Mouse (Mus musculus) layer of hippocampus, postnatal 36 days (tissue): ENCODE measurements at regions not wholly inside any gene's neighbourhood (a gene's known extent, or its start where the extent isn't known, plus 50 kb on each side); places are given as distances from the start of the nearest gene placed in this dataset.
A peak's percentile ranks its signal among the peaks of the same experiment; 100 is the strongest.

Source experiments
- DNase-seq, 2 experiments: peaks; one replicate each; pipeline ENCODE4 v3.0.0; 2022

DNA sequence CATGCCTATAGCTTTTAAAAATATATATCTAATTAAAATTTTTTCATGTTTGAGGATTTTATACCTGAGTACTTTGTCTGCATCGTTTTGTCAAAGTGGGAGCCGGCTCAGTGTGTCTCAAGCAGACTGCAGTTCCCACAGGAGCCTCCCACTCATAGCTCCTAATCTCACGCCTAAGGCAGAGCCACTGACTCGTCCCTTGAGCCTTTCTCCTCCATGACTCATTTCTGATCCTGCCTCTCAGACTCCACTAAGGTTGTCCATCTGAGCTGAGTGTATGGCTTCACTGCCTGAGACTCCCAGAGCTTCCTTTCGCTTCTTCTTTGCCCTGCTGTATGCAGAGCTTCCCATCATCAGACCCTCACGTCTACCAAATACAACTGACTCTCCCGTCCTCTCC lies 98.8 kb downstream of the Efnb2 start:
- DNase-seq = no peak

DNA sequence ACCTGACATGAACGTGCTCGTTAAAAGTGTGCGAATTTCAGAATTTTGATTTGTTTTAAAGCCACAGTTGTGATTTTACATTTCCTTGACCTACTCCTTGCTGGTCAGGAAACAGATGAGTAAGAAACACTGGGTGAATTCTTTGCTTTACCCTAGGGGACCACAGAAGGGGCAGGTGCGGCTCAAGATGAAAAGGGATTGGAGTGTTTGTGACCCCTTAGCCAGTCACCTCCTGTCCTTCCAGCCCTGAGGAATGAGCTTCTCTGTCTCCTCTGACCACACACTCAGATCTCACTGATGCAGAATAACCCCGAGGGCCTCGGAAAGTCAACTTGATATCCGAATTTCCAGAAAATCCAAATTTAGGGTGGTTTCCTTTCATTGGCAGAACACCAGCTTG lies 103.0 kb downstream of the Efnb2 start:
- DNase-seq = no peak

DNA sequence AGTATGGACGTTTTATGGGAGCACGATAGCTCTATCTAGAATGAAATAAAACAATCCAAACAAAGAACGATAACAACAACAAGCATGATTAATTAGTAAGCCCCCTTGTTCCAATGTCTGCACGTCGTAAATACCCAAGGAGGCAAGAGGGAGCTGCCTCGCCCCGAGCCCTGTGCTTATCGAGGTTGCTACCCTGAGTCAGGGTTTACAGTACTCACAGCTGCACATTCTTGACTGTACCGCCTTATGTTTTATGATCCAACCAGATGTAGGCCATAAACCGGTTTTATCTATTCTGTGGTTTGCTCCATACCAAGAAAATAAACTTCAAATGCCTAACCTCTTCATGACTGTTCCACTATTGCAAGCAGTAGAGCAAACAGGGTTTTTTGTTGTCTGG lies 104.9 kb downstream of the Efnb2 start:
- no peak for DNase-seq

DNA sequence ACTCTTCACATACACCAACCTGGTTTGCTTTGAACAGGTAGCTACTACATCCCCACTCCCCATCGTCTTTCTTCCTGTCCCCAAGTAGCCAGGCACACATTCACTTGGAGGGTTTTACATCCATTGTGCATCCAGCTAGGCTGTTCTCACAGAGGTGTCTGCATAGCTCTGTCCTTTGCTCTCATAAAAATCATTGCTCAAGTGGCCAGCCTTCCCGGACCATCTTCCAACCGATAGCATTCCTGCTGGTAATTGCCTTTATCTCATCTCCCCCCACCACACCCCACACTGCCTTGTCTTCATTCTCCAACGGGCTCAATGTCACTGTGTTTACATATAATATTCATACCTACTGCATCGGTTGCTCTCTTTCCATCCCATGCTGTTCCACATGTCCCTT lies 106.4 kb downstream of the Efnb2 start:
- no peak for DNase-seq

DNA sequence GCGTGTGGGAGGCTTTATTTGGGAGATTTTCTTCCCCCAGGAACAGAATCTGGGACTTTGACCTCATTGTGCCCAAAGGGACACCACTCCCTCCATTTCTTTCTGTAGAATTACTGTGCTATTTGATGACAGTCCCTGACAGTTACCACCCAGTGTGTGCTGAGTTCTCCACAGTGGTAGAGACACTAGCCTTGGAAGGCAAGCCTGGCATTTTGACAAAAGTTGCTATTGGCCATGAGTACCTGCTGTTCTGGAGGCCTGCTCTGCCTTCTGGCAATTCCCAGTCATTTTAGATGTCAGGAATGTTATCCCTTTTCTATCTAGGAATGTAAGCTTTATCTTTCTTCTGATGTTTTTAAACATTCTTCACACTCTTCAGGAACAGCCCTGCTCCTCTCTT lies 108.3 kb downstream of the Efnb2 start:
- DNase-seq = no peak

DNA sequence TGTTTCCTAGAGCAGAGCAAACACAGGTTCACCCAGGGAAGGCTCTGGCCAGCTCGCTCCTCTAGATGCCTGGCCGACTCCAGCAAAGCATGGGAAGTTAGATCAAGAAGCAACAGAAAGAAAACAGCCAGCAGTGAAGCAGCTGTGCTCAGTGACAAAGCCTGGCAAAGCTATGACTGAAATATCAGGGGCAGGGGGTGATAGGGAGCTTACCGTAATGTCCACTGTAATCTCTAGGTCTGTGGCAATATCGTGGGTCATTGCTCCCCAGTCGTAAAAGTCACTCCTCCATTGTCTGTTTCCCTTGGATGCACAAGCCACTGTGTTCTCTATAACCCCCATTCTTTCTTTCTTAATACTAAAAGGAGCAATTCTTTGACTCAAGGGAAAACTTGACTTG lies 124.4 kb downstream of the Efnb2 start:
- DNase-seq = no peak

DNA sequence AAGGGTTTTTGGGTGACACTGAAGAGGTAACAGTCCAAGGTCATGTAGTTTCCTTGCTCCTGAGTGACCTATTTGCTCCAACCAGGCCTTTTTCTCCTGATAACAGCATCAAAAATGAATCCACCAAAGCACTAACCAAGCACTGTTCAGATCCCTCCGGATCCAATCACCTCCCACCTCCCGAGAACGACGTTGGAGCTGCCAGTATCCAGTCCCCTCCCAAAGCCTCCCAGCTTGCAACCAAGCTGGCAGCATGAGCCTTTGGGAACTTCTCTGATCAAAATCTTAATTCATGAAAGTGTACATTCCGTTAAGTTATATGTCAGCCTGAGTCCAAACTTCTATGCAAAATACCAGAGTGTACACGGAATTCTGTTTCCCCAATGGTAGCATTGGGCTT lies 126.3 kb downstream of the Efnb2 start:
- no peak for DNase-seq

DNA sequence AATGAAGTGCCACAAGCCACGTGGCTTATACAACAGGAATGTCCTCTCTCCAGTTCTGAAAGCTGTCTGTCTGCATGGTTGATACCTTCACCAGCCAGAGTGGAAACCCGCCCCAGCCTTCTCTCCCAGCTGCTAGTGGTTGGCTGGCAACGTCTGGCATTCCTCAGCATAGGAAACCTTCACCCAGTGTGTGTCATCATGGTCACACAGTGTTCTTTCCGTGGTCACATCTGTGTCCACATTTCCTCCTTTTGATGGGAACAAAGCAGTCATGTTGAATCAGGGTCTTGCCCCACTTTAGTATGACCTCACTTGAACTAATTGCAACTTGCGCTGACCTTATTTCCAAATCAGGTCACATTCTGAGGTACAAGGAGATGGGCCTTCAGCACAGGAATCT lies 128.1 kb downstream of the Efnb2 start:
- no peak for DNase-seq

DNA sequence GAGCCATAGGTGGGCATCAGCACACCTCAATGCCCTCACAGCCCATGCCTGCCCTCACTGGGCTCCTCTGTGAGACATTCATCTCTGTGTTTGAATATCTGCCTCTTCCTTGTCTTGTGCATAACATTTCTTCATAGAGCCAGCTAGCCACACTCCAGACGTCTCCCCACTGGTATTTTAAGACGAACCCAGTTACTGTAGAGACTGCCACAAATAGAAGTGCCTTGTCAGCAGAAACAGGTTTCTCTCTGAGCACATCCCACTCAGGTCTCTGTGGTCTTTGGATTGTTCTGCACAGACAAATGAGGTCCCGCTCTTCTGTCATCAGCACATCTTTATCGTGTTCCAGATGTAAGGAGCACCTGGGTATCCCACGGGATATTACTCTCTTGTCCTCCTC lies 130.5 kb downstream of the Efnb2 start:
- DNase-seq = no peak

DNA sequence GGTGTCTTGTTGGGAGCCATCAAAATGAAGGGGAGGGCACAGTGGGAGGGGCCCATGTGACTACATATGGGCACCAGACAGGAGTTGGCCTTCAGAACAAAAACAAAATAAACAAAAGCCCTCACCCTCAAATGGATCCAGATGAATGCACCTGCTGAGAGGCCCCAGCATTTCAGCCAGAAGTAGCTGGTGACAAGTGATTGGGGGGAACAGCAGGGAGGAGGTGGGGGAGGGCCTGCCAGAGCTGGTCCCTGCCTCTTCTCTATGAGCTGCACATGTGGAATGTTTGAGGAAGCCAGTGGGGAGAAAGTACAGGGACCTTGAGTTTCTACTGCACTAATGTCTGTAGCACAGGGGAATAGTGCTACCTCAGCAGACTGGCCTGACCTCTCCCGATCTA lies 139.5 kb downstream of the Efnb2 start:
- no peak for DNase-seq

DNA sequence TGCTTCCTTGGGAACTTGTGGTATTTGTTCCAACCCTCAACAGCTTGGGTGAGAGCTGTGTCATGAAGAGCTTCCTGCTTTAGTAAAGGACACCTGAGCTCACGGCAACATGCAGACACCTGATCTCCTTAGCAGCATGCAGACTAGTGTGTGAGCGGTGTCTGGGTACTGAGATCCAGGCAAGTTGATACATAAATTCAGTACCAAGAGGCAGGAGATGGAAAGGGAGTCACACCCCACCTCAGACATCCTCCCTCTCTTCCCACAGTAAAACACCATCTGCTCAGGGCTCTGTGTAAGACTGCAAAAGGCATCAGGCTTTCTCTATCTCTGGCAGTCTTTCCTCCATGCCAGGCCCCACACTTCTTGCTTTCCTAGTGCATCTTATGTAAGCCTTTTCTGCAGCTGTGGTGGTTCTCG lies 141.3 kb downstream of the Efnb2 start:
- peak; percentile 13 to 16 for DNase-seq

DNA sequence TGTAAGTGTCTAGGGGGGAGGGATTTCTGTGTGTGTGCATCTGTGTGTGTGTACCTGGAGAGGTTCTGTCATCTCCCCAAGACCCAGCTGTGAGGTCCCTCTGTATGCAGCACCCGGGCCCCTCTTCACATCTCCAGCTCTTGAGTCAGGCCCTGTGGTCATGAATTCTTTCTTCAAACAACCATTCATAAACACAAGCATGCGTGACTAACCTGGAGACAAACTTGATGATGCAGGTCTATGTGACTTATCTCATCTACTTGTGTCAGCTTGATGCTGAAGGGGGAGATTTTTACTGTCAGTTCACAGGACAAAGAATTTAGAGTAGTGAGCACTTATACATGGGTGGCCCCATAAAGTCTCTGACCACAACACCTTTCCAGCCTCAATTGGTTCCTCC lies 143.4 kb downstream of the Efnb2 start:
- no peak for DNase-seq

DNA sequence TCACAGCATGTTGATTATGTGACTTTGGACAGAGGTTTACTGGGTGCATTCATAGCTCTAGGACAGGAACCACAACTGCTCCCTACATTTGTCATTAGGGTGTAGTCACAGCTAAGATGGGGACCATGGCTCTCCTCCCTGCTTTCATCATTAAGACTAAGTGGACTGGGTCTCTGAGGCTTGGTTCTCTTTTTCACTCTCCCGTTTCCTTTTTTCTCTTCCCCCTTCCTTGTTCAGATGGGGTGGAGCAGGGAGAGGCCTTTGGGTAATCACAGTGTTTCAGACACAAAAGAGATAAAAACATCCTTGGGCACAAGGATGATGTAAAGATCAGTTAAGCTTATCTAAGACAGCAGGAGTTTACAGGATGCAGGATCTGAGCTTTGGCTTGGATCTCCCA lies 144.8 kb downstream of the Efnb2 start:
- no peak for DNase-seq

DNA sequence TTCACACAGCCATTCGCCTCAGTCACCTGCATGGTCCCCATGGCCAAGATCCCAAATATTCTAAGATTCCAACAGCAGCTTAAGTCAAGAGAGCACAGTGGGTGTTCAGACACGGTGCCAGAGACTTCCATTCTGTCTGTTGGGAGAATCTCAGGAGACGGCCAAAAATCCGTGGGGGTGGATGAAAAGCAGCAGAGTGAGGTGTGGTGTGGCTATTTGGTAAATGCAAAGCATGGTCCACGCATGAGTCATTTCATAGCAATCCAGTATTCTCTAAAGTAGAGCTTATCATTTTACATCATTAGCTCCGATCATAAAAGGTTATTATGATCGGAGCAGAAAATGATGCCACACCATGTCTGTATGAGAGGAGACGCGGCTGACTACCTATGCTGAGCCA lies 161.1 kb downstream of the Efnb2 start:
- no peak for DNase-seq

DNA sequence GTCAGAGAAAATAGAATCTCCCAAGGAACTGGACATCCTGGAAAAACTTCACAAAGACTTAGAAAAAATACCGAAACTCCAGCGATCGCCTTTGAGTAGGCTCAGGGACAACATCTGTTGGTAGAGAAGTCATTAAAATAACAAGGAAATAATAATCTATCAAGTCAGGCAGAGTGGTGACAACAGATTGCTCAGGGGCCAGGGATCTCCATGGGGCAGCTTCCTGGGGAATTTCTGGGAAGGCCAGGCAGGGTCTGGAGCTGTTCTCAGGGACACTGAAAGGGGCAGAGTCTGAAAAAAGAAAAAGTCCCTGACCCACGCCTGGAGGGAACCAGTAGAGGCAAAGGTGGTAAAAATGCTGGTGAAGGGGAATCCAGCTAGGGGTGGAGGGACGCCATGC lies 162.3 kb downstream of the Efnb2 start:
- DNase-seq = no peak

DNA sequence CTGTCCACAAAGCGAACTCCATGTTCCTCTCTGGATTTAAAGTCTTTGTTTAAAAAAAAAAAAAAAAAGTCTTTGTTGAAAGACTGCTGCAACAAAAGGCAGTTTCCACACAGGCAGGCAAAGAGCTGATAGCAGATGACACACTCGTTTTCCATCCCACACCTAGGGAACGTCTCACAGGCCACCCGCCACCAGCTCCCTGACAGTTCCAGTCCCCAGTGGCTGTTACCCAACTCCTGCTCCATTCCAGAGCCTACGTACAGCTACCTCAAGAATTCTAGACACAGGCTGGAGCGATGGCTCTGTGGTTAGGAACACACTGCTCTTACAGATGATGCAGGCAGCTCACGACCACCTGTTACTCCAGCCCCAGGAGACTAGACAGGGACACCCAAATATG lies 165.6 kb downstream of the Efnb2 start:
- DNase-seq = peak in 1 of 2 experiments; percentile 12

DNA sequence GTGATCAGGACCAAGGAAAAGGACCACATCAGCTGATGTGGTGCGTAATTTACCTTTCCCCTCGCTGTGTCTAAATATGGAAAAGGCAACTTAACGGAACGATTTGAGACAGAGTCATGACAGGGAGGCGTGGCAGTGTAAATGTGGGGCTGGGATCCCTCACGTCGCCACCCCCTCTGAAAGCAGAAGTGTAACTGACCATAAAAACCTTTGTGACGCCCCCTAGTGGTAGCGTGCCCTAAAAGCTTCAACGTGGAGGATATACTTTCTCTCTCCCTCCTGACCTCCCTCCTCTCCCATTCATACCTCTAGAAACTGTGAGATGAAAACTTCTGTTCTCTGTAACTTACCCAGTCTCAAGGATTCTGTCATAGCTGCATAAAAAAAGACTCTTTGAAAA lies 166.8 kb downstream of the Efnb2 start:
- DNase-seq = no peak

DNA sequence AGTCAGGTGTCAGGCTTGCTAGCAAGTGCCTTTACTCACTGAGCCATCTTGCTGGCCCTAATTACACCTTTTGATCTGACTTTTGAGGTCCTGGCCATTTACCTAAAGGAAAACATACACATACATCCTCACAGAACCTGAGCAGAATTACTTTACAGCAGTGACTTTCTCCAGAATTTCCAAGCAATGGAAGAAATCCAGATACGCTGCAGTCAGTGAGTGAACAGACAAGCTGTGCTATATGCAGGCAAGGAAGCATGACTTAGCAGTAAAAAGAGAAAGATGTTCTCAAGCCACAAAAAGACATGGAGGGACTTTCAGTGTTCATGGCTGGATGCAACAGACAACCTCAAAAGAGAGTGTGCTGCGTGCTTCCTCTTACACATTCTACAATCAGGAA lies 169.1 kb downstream of the Efnb2 start:
- no peak for DNase-seq

DNA sequence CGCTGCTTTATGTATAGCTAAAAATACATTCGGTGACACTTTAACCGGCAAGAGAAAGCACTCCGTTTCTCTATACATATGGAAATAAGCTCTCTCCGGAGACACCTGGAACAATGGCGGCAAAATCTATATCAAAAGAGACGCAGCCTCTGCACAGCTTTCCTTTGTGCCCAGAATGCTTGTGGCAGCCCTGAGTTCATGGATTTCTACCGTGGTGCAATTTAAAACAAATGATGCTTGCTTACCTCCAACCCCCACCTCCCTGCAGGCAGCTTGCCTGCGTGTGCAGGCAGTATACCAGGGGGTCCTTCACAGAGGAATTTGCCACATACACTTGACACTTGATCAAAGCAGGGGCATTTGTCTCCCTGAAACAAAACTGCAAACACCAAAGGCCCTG lies 171.3 kb downstream of the Efnb2 start:
- no peak for DNase-seq

DNA sequence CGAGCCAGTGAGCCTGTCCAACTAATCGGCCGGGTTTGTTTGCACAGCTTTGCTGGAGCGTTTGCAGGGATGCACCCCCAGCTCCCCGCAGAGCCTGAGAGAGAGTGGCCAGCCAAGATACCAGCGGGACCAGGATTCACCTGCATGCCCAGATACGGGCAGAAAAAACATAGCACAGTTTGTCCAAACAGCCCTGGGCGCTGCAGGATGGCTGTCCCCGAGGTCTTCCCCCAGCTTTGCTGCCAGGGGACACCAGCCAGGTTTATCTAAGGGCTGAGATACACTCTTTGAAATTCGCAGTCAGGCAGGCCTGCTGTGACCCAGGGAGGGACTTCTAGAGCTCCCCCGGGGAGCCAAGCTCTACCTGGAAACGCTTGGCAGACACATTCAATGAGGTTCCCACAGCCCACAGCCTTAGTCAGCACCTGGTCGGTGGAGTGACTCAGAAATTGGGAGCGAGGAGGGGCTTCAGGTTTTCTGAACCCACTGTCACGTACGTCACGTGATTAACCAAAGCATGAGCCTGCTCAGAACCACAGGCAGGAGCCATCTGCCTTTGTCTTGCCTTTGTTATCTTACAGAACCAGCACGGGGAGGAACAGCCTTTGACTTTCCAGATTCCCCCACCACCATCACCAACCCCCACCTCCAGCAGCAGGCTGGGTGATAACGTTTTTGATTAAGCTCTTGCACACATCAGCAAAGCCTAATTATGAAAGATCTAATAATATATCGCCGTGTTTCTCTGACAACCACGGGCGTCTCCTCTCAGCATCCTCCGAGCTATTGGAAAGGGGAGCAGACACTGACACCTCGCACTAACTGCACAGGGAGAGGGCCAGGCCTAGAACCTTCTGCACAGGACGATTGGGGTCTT lies 172.1 kb downstream of the Efnb2 start:
- DNase-seq = peak; percentile 28

DNA sequence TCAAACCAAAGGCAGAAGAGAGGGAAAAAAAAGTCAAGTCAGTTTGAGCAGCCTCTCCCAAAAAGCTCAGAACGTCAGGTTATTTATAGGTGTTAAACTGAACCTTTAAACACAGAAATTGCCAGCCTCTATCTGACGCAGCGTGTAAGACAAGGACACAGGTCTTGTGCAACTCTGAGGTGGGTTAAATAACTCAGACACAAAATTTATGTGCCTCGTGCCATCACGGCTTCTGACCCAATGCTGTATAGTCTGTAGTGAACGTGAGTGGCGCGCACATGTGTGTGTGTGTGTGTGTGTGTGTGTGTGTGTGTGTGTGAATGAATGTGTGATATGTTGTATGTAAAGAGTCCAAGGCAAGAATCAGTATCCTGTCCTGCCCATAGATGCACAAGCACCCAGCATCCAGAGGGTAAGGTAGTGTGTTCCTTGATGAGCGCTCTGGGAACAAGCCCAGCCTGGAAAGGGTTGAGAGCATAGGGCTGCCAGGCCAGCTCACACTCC lies 172.8 kb downstream of the Efnb2 start:
- no peak for DNase-seq

DNA sequence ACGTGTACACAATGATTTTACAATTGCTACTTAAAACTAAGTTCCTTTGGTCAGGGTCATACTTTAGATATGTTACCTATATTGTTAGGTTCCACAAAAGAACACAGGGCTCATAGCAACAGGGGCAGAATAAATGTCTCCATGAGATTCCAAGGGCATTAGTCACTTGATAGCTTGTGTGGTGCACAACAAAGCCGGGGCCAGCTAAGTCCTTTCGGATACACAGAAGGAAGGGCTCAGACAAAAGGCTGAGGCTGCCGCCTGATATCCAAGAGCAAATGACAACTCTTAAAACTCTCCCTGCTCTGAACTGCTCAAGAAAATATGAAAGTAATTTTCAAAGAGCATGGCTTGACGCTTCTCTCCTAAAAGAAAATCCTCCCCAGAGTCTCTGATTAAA lies 173.3 kb downstream of the Efnb2 start:
- no peak for DNase-seq

DNA sequence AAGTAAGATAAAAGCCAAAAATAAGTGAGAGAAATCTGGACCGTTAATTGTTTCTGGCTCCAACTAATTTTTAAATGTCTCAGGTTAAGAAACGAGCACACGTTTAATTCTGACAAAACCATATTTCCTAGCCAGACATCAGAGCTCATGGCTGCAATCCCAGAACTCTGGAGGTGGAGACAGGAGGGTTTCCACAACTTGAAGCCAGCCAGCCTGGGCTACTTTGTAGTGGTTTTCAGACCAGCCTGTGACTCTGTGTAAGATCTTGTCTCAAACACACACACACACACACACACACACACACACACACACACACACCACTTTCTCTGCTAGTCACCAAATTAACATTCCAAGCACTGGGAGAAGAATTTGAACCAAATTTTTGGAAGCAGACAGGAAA lies 174.2 kb downstream of the Efnb2 start:
- peak; percentile 27 to 41 for DNase-seq

DNA sequence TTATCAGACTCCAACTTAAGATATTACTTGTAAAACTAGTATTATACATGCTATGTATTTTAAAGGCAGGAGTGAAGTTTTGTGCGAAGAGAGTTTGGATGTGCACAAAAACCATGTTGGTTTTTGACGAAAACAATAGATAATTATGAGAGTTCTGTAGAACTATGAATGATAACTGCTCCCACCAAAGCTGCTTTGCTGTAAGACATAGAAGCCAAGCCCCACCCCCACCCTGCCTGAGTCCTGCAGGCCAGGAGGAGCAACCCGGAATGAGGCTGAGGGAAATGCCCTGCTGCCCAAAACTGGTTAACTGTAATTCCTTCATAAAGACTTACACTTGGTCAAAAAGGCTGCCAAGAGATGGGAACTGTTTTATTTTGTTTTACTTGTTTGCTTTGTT lies 175.8 kb downstream of the Efnb2 start:
- no peak for DNase-seq

DNA sequence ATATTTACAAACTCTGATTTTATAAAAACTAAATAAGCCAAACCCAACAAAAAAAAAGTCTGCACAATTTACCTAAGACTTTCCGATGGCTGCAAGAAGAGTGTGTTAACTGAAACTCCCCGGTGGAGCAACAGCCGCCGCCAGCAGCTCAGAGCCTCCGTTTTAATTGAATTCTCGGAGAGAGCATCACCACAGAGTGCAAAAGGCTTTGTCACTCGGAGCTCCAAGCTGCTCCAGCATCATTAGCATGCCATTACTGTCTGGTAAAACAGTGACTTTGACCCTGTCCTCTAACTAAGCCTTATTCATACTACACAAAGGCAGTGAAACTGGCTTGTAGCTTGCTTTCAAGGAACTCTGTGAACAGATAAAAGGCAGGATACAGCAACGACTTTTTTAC lies 176.5 kb downstream of the Efnb2 start:
- no peak for DNase-seq
